Mouse (Mus musculus): ENCODE measurements around the gene Chl1. TPM values are rescaled to one million over a fixed set of nuclear protein-coding genes. Genes with fewer than 3 reads are reported as not detected.

The Chl1 gene
- total RNA-seq (2023): not detected

GRCm38 (mm10) chr6:103510392-103511289 lies at the start of gene Chl1:
Gene Chl1 (plus strand): TSS chr6:103510586.

All from T-cell, adult 66 days (primary cell).